Mouse (Mus musculus): ENCODE results near the gene Morn4. TPM values are rescaled to one million over a fixed set of nuclear protein-coding genes. Genes with fewer than 3 reads are reported as not detected.
A peak's percentile ranks its signal among the peaks of the same experiment; 100 is the strongest.

The Morn4 gene
- polyA plus RNA-seq (2015; fragmentation: Nextera tagmentation; extraction: Ambion mirVana): 22.2 and 24.6 TPM in 2 replicates

- peak; percentile 96 for DNase-seq (ENCODE audit: low spot score)
- Histone ChIP-seq H3K27me3 (ENCODE audit: insufficient read depth, low read length) (no peaks in the 10 kb centered on the region), H3K9me3 (replicated peaks; ENCODE audit: low read length) (no peaks in the 10 kb centered on the region), H3K4me1 (replicated peaks; ENCODE audit: insufficient read depth, low read length) (peaks cover 2% of the 10 kb centered on the region; the same call in 1 of the 2 replicates), H3K27ac (peak within 1 kb of the TSS; percentile 36), H3K36me3 (ENCODE audit: insufficient read depth, low read length) (no peaks in the 10 kb centered on the region), H3K9ac (ENCODE audit: low read depth, low read length) (peak within 1 kb of the TSS; percentile 74), H3K4me2 (ENCODE audit: low read length) (peak within 1 kb of the TSS; percentile 88), H3K4me3 (replicated peaks; ENCODE audit: low read depth, low read length) (peak within 1 kb of the TSS; percentile 59)
- peak; percentile 83 for ATAC-seq (replicated peaks; ENCODE audit: low FRiP score, low read depth)
- WGBS: 1% methylated on average over 21 of the region's 21 CpGs
- TF ChIP-seq CTCF (IDR thresholded peaks at IDR 0.05; ENCODE audit: low read depth): no peak
These were observed at the start of gene Morn4 for GRCm38 (mm10) chr19:42086166-42086565. Morn4 (minus strand) TSS chr19:42086357.

GRCm38 (mm10) chr19:42135070-42135469 lies 48.9 kb upstream of the Morn4 start:
- H3K4me1 ChIP-seq (replicated peaks; ENCODE audit: insufficient read depth, low read length): no peaks in the 10 kb centered on the region
- no peak overlapping the region for H3K9ac ChIP-seq (ENCODE audit: low read depth, low read length)
- H3K27ac ChIP-seq: no peak overlapping the region
- no peak for TF ChIP-seq CTCF (IDR thresholded peaks at IDR 0.05; ENCODE audit: low read depth)
- H3K4me3 ChIP-seq (replicated peaks; ENCODE audit: low read depth, low read length): no peak overlapping the region
- ATAC-seq (replicated peaks; ENCODE audit: low FRiP score, low read depth) (no peak), DNase-seq (ENCODE audit: low spot score) (no peak)
- no peaks in the 10 kb centered on the region for H3K27me3 ChIP-seq (ENCODE audit: insufficient read depth, low read length)
- H3K36me3 ChIP-seq (ENCODE audit: insufficient read depth, low read length): no peaks in the 10 kb centered on the region
- H3K9me3 ChIP-seq (replicated peaks; ENCODE audit: low read length): no peaks in the 10 kb centered on the region
- H3K4me2 ChIP-seq (ENCODE audit: low read length): no peak overlapping the region

GRCm38 (mm10) chr19:42131101-42131500 lies 44.9 kb upstream of the Morn4 start:
- no peak overlapping the region for H3K9ac ChIP-seq (ENCODE audit: low read depth, low read length)
- no peaks in the 10 kb centered on the region for H3K27me3 ChIP-seq (ENCODE audit: insufficient read depth, low read length)
- H3K4me1 ChIP-seq (replicated peaks; ENCODE audit: insufficient read depth, low read length): no peaks in the 10 kb centered on the region; the same call in 1 of the 2 replicates
- 36% methylated on average over 5 of the region's 5 CpGs for WGBS
- no peaks in the 10 kb centered on the region for H3K36me3 ChIP-seq (ENCODE audit: insufficient read depth, low read length)
- no peak overlapping the region for H3K4me3 ChIP-seq (replicated peaks; ENCODE audit: low read depth, low read length)
- no peaks in the 10 kb centered on the region for H3K9me3 ChIP-seq (replicated peaks; ENCODE audit: low read length)
- no peak for DNase-seq (ENCODE audit: low spot score)
- H3K4me2 ChIP-seq (ENCODE audit: low read length): no peak overlapping the region
- TF ChIP-seq CTCF (IDR thresholded peaks at IDR 0.05; ENCODE audit: low read depth): no peak
- no peak overlapping the region for H3K27ac ChIP-seq
- ATAC-seq (replicated peaks; ENCODE audit: low FRiP score, low read depth): no peak

GRCm38 (mm10) chr19:42130294-42130606 lies 44.1 kb upstream of the Morn4 start:
- no peak overlapping the region for H3K27ac ChIP-seq
- H3K36me3 ChIP-seq (ENCODE audit: insufficient read depth, low read length): no peaks in the 10 kb centered on the region
- no peaks in the 10 kb centered on the region for H3K27me3 ChIP-seq (ENCODE audit: insufficient read depth, low read length)
- 64% methylated on average over 3 of the region's 3 CpGs for WGBS
- H3K4me1 ChIP-seq (replicated peaks; ENCODE audit: insufficient read depth, low read length): no peaks in the 10 kb centered on the region; the same call in 1 of the 2 replicates
- H3K9me3 ChIP-seq (replicated peaks; ENCODE audit: low read length): no peaks in the 10 kb centered on the region
- no peak for ATAC-seq (replicated peaks; ENCODE audit: low FRiP score, low read depth)
- no peak overlapping the region for H3K9ac ChIP-seq (ENCODE audit: low read depth, low read length)
- TF ChIP-seq CTCF (IDR thresholded peaks at IDR 0.05; ENCODE audit: low read depth): no peak
- no peak overlapping the region for H3K4me2 ChIP-seq (ENCODE audit: low read length)
- no peak overlapping the region for H3K4me3 ChIP-seq (replicated peaks; ENCODE audit: low read depth, low read length)
- DNase-seq (ENCODE audit: low spot score): no peak

- DNase-seq (ENCODE audit: low spot score) (no peak), ATAC-seq (replicated peaks; ENCODE audit: low FRiP score, low read depth) (no peak)
- no peak for TF ChIP-seq CTCF (IDR thresholded peaks at IDR 0.05; ENCODE audit: low read depth)
- WGBS: 30% methylated on average over 14 of the region's 14 CpGs
- H3K4me2 ChIP-seq (ENCODE audit: low read length): peak overlapping the region; percentile 82
- peak overlapping the region; percentile 56; the same call in 1 of the 2 replicates for H3K4me3 ChIP-seq (replicated peaks; ENCODE audit: low read depth, low read length)
- H3K9me3 ChIP-seq (replicated peaks; ENCODE audit: low read length): no peaks in the 10 kb centered on the region
- H3K36me3 ChIP-seq (ENCODE audit: insufficient read depth, low read length): 0 out of 2 replicates have a peak, but pooled peaks cover 2% of the 10 kb centered on the region
- H3K4me1 ChIP-seq (replicated peaks; ENCODE audit: insufficient read depth, low read length): no peaks in the 10 kb centered on the region; the same call in 1 of the 2 replicates
- H3K27me3 ChIP-seq (ENCODE audit: insufficient read depth, low read length): no peaks in the 10 kb centered on the region
- H3K27ac ChIP-seq: peak overlapping the region; percentile 84
- 0 out of 2 replicates have a peak overlapping the region, but pooled peaks have one; percentile 10 for H3K9ac ChIP-seq (ENCODE audit: low read depth, low read length)
These were observed 43.5 kb upstream of the Morn4 start for GRCm38 (mm10) chr19:42129509-42130293.

- no peaks in the 10 kb centered on the region; the same call in 1 of the 2 replicates for H3K4me1 ChIP-seq (replicated peaks; ENCODE audit: insufficient read depth, low read length)
- under 1% methylated on average over 53 of the region's 54 CpGs for WGBS
- ATAC-seq (replicated peaks; ENCODE audit: low FRiP score, low read depth) (peak; percentile 97), DNase-seq (ENCODE audit: low spot score) (peak; percentile 99)
- 0 out of 2 replicates have a peak, but pooled peaks cover 4% of the 10 kb centered on the region for H3K36me3 ChIP-seq (ENCODE audit: insufficient read depth, low read length)
- peak within 1 kb of the TSS; percentile 56 for H3K4me3 ChIP-seq (replicated peaks; ENCODE audit: low read depth, low read length)
- H3K27ac ChIP-seq: peak within 1 kb of the TSS; percentile 84
- H3K4me2 ChIP-seq (ENCODE audit: low read length): peak within 1 kb of the TSS; percentile 82
- TF ChIP-seq CTCF (IDR thresholded peaks at IDR 0.05; ENCODE audit: low read depth): no peak
- H3K27me3 ChIP-seq (ENCODE audit: insufficient read depth, low read length): no peaks in the 10 kb centered on the region
- H3K9me3 ChIP-seq (replicated peaks; ENCODE audit: low read length): no peaks in the 10 kb centered on the region
- peak within 1 kb of the TSS; percentile 70 for H3K9ac ChIP-seq (ENCODE audit: low read depth, low read length)
These were observed 42.8 kb upstream of the Morn4 start, which contains the start of gene Avpi1 for GRCm38 (mm10) chr19:42128787-42129508. Avpi1 (minus strand) TSS chr19:42129059.
